Mouse (Mus musculus): Measurements from ENCODE around the gene Agpat3. TPM values are rescaled to one million over a fixed set of nuclear protein-coding genes. Genes with fewer than 3 reads are reported as not detected.

The Agpat3 gene
- polyA plus RNA-seq, 1 experiment from 2014 or later = 48.7 TPM

DNA sequence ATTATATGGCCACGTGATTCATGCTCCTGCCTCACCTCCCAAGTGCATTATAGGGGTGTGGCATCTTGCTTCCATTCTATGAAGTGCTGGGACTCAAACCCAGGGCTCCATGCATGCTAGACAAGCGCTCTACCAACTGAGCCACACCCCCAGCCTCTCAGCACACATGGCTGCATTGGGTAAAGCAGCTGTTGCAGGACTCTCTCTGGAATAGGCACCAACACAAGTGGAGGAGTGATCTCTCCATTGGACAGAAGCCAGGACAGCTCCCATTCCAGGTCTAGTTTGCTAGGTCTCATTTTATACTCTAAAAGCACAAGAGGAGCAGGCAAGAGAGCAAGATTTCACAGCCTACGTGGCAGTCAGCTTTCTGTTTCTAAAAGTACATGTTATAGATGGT, 31.3 kb upstream of the Agpat3 start:
- no peak overlapping the region for H3K4me3 ChIP-seq (replicated peaks)
- no peak overlapping the region for H3K4me2 ChIP-seq
- no peak overlapping the region for H3K27ac ChIP-seq
- no peaks in the 10 kb centered on the region for H3K9me3 ChIP-seq
- no peaks in the 10 kb centered on the region for H3K36me3 ChIP-seq
- ATAC-seq (ENCODE audit: insufficient number of reproducible peaks, insufficient read depth, low FRiP score, low TSS enrichment, low read depth) = no peak
- H3K4me1 ChIP-seq (replicated peaks) = no peaks in the 10 kb centered on the region
- peaks cover under 1% of the 10 kb centered on the region; the same call in 1 of the 2 replicates for H3K27me3 ChIP-seq
- WGBS = 73% methylated on average over 3 of the region's 3 CpGs
- H3K9ac ChIP-seq (replicated peaks) = no peak overlapping the region

DNA sequence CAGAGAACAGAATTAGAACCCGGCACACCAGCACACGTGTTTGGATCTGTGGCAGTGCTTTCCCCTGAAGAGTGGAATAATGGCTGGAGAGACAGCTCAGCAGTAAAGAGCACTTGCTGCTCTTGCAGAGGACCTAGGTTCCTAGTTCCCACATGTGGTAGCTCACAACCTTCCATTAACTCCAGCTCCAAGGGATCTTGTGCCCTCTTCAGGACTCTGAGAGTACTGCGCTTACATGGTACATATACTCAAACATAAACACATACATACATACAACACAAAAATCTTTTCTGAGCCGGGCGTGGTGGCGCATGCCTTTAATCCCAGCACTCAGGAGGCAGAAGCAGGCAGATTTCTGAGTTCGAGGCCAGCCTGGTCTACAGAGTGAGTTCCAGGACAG, 26.2 kb upstream of the Agpat3 start:
- Histone ChIP-seq H3K27ac (no peak overlapping the region), H3K4me2 (no peak overlapping the region), H3K4me1 (replicated peaks) (no peaks in the 10 kb centered on the region), H3K4me3 (replicated peaks) (no peak overlapping the region), H3K27me3 (0 out of 2 replicates have a peak, but pooled peaks cover 4% of the 10 kb centered on the region), H3K9ac (replicated peaks) (no peak overlapping the region), H3K9me3 (peaks cover 3% of the 10 kb centered on the region; the same call in 1 of the 2 replicates), H3K36me3 (no peaks in the 10 kb centered on the region)
- WGBS = 97% methylated on average over 7 of the region's 7 CpGs
- ATAC-seq (ENCODE audit: insufficient number of reproducible peaks, insufficient read depth, low FRiP score, low TSS enrichment, low read depth) = no peak

DNA sequence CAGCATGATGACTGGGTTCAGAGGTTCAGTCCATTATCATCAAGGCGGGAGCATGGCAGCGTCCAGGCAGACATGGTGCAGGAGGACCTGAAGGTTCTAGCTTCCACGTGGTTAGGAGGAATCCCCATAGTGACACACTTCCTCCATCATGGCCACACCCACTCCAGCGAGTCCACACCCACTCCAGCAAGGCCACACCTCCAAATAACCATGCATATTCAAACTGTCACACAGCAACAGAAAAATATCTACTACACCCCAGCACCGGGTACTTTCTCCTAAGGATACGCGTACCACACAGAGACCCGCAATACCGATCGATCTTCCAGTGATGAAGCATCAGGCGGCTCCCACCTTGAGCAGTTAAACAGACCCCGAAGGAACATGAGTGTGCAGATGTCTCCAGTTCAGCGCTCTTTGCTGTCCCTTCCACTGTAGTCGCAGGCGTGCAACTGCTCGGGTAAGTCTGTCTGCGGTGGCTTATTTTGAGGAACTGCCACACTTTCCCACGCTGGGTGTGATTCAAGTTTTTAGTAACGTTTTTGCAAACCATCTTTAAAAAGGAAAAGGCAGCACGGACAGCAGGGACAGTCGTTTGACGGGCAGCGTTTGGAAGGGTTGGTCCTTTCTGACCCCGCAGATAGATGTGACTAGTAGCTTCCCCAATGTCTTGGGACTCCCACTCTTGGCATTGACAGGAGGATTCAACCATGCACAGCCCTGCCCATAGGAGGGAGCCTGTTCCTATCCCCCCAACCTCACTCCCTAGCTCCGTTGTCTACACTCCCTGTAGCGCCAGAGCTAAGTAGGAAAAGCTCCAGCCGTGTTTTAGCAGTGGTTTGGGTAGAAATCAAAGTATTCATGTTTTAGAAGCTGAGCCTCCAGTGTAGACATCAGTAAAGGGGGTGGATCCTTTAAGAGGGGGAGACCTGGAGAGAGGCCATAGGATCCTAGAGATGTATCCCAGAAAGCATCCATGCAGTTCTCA, 20.7 kb upstream of the Agpat3 start:
- ATAC-seq (ENCODE audit: insufficient number of reproducible peaks, insufficient read depth, low FRiP score, low TSS enrichment, low read depth) = no peak
- WGBS = 65% methylated on average over 27 of the region's 27 CpGs

DNA sequence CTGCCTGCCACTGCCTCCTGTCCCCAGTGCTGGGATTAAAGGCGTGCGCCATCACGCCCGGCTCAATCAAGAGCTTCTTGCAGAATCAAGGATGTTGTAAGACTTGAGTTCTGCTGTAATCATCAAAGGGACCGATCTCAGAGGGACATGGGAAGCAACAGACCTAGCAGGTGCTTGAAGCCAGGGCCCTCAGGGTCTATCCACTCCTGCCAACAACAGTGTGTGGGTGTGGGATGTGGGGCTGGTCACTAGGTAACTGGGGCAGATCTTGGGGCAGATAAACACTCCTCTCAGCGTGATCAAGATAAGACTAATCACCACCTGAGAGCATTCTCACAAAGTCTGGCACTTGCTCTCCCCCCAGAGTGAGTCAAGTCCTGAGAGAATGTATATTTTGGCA, 19.5 kb upstream of the Agpat3 start:
- Histone ChIP-seq H3K4me1 (replicated peaks) (no peaks in the 10 kb centered on the region), H3K27me3 (0 out of 2 replicates have a peak, but pooled peaks cover 4% of the 10 kb centered on the region), H3K9me3 (no peaks in the 10 kb centered on the region), H3K4me3 (replicated peaks) (no peak overlapping the region), H3K36me3 (no peaks in the 10 kb centered on the region), H3K27ac (no peak overlapping the region), H3K9ac (replicated peaks) (no peak overlapping the region), H3K4me2 (no peak overlapping the region)
- no peak for ATAC-seq (ENCODE audit: insufficient number of reproducible peaks, insufficient read depth, low FRiP score, low TSS enrichment, low read depth)
- WGBS = 81% methylated on average over 6 of the region's 6 CpGs

More for the DNA sequence above, 20.7 kb upstream of the Agpat3 start:
- Histone ChIP-seq H3K27me3 (0 out of 2 replicates have a peak, but pooled peaks cover 4% of the 10 kb centered on the region), H3K9me3 (no peaks in the 10 kb centered on the region), H3K27ac (no peak overlapping the region), H3K4me3 (replicated peaks) (no peak overlapping the region), H3K4me1 (replicated peaks) (no peaks in the 10 kb centered on the region), H3K9ac (replicated peaks) (no peak overlapping the region), H3K4me2 (no peak overlapping the region), H3K36me3 (no peaks in the 10 kb centered on the region)

DNA sequence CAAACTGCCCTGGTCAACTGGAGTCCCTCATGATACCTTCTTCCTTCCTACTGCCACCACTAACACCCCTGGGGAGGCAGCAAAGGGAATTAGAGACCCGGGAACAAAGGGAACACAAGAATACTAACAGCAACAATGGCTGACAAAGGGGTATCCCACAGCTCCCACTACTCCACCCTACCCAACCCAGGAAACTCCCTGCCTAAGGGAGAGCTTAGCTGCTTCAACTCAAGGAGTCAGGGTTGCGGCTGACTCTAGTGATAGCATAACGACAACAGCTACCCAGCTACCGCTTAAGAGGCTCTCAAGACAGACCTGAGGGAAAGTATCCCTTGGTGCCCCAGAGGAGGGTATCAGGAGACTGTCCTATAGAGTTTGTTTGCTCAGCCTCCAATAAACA, 15.3 kb upstream of the Agpat3 start:
- H3K36me3 ChIP-seq = no peaks in the 10 kb centered on the region
- ATAC-seq (ENCODE audit: insufficient number of reproducible peaks, insufficient read depth, low FRiP score, low TSS enrichment, low read depth) = no peak
- H3K4me2 ChIP-seq = no peak overlapping the region
- WGBS = 73% methylated on average over 4 of the region's 4 CpGs
- no peak overlapping the region for H3K4me3 ChIP-seq (replicated peaks)
- H3K9me3 ChIP-seq = no peaks in the 10 kb centered on the region
- no peaks in the 10 kb centered on the region for H3K27me3 ChIP-seq
- no peak overlapping the region for H3K9ac ChIP-seq (replicated peaks)
- H3K4me1 ChIP-seq (replicated peaks) = peaks cover 3% of the 10 kb centered on the region; the same call in 1 of the 2 replicates
- H3K27ac ChIP-seq = no peak overlapping the region

DNA sequence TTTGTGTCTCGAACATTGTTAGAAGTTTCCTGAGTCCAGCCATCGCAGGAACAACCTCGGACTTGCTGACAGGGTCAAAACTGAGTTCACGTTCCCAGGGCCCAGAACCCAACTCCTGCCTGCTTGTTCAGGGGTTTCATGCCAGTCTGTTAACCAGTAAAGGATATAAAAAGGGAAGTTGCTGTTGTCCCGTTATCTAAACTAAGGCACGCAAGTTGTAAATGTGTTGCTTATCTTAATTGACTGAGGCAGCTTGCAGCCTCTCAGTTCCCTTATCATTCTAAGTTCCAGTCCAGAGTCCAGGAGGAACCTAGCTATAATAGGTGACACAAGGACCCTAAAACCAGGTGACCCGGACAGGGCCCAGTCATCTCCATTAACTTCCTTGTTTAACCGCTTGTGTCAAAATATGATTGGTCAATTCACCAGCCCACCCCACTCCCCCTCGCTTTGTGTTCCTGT, 14.6 kb upstream of the Agpat3 start:
- no peak overlapping the region for H3K4me3 ChIP-seq (replicated peaks)
- 52% methylated on average over 9 of the region's 9 CpGs for WGBS
- no peaks in the 10 kb centered on the region for H3K36me3 ChIP-seq
- H3K9ac ChIP-seq (replicated peaks) = no peak overlapping the region
- H3K4me2 ChIP-seq = no peak overlapping the region
- H3K27ac ChIP-seq = no peak overlapping the region
- no peaks in the 10 kb centered on the region for H3K27me3 ChIP-seq
- H3K9me3 ChIP-seq = no peaks in the 10 kb centered on the region
- ATAC-seq (ENCODE audit: insufficient number of reproducible peaks, insufficient read depth, low FRiP score, low TSS enrichment, low read depth) = no peak
- peaks cover 3% of the 10 kb centered on the region; the same call in 1 of the 2 replicates for H3K4me1 ChIP-seq (replicated peaks)

DNA sequence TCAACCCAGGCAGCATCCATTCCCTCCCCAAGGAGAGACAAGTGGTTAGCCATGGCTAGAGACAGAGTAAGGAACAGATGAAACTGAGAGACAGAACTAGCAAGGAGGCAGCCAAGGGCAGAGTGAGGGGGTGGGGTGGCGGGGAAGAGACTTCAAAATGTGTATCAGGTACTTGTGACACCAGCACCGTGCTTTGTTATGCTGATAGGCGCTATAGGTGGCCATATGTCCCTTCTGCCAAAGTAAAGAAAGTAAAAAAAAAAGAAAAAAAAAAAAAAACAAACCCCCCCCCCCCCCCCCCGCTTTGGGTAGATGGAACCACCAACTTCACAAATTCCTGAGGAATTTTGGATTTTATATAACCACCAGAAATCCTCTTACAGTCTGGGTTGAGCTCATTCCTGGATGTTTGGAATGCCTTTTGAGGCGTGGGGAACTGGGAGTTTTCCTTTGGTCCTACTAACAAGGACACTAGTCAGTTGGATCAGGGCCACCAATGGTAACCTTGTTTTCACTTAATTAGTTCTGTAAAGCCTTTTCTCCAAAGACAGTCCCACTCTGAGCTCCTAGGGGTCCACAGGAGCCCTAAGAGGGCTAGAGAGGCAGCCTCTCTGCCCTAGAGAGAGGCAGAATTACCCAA, 14.0 kb upstream of the Agpat3 start:
- no peak overlapping the region for H3K27ac ChIP-seq
- H3K4me3 ChIP-seq (replicated peaks) = no peak overlapping the region
- H3K36me3 ChIP-seq = no peaks in the 10 kb centered on the region
- WGBS = 43% methylated on average over 5 of the region's 5 CpGs
- H3K4me1 ChIP-seq (replicated peaks) = peaks cover 3% of the 10 kb centered on the region; the same call in 1 of the 2 replicates
- H3K27me3 ChIP-seq = no peaks in the 10 kb centered on the region
- H3K9me3 ChIP-seq = no peaks in the 10 kb centered on the region
- H3K4me2 ChIP-seq = no peak overlapping the region
- no peak for ATAC-seq (ENCODE audit: insufficient number of reproducible peaks, insufficient read depth, low FRiP score, low TSS enrichment, low read depth)
- H3K9ac ChIP-seq (replicated peaks) = no peak overlapping the region

DNA sequence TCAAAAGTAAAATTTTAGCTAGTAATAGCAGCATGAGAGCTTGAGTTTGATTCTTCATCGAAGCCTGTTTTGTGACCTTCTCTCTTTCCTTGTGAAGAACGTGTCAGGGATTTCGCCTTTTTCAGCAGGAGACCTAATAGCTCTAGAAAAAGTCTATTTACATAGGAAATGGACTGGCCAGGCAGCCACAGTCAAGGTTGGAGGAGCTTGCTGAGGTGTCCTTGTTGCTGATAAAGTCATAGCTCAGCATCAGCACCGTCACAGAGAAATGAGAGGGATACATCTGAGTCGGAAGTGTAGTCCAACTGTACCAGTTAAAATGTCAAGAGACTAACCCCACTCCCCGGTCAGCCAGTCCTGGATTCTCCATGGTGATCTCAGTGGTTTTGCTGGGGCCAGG, 13.3 kb upstream of the Agpat3 start:
- 84% methylated on average over 6 of the region's 6 CpGs for WGBS

DNA sequence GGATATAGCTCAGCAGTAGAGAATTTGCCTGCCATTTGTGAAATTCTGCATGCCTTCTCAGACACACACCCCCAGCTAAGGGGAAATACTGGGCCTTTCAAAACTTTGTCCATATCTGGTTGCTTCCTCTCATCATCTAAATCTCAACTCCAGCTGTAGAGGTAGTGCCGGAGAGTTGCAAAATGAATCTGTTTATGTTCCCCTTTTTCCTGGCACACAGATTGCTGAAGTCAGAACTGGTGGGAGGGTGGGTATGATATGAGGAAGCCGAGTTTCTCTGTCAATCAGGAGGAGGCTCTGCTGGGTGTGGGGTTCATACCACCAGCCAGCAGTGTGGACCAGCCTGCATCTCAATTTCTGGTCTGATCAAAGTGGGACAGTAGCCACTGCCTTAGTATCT, 11.8 kb upstream of the Agpat3 start:
- Histone ChIP-seq H3K4me1 (replicated peaks) (peaks cover 6% of the 10 kb centered on the region), H3K36me3 (no peaks in the 10 kb centered on the region), H3K4me2 (no peak overlapping the region), H3K4me3 (replicated peaks) (no peak overlapping the region), H3K9ac (replicated peaks) (no peak overlapping the region), H3K9me3 (no peaks in the 10 kb centered on the region), H3K27me3 (no peaks in the 10 kb centered on the region), H3K27ac (no peak overlapping the region)
- no peak for ATAC-seq (ENCODE audit: insufficient number of reproducible peaks, insufficient read depth, low FRiP score, low TSS enrichment, low read depth)
- 75% methylated on average over 2 of the region's 2 CpGs for WGBS

More for the DNA sequence above, 13.3 kb upstream of the Agpat3 start:
- Histone ChIP-seq H3K9me3 (no peaks in the 10 kb centered on the region), H3K9ac (replicated peaks) (no peak overlapping the region), H3K27me3 (no peaks in the 10 kb centered on the region), H3K27ac (no peak overlapping the region), H3K4me1 (replicated peaks) (peaks cover 3% of the 10 kb centered on the region), H3K4me3 (replicated peaks) (no peak overlapping the region), H3K36me3 (no peaks in the 10 kb centered on the region), H3K4me2 (no peak overlapping the region)
- no peak for ATAC-seq (ENCODE audit: insufficient number of reproducible peaks, insufficient read depth, low FRiP score, low TSS enrichment, low read depth)

DNA sequence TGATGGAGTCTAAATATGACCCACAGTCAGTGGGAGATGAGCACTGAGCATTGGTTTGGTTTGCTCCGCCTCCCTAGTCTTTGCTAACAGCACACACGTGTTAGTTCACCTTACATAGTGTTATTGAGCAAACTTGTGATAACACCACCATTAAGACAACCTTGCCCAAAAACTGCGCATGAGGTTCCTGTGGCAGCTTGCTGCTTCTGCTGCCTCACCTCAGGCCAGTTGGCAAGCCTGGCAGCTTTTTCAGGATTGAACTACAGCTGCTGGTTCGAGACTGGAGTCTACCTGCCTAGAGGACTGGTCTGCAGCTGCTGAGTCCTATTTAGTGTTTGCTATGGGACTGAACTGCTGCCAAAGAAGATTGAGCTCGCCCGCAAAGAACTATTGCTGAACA, 11.1 kb upstream of the Agpat3 start:
- Histone ChIP-seq H3K9ac (replicated peaks) (no peak overlapping the region), H3K4me3 (replicated peaks) (no peak overlapping the region), H3K9me3 (no peaks in the 10 kb centered on the region), H3K4me2 (no peak overlapping the region), H3K4me1 (replicated peaks) (peaks cover 6% of the 10 kb centered on the region), H3K36me3 (no peaks in the 10 kb centered on the region), H3K27ac (no peak overlapping the region), H3K27me3 (no peaks in the 10 kb centered on the region)
- 92% methylated on average over 6 of the region's 6 CpGs for WGBS
- no peak for ATAC-seq (ENCODE audit: insufficient number of reproducible peaks, insufficient read depth, low FRiP score, low TSS enrichment, low read depth)

DNA sequence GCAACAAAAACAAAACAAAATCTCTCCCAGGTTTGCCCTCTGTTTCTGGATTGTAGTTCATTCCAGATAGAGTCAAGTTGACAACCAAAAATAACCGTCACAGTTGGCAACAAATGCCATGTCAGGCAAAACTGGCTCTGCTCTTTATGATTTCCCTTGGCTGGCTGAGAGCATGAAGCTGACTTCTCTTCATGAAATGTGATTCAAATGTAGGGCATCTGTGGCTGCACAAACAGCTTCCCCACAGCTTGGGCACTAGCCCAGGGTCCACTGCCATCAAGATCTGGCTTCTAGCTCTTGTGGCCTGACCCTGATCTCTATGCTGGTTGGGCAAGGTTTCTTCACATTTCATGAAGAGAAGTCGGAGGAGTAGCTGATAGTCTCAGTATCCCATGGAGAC, 9.7 kb upstream of the Agpat3 start:
- H3K4me1 ChIP-seq (replicated peaks) = peaks cover 6% of the 10 kb centered on the region
- 90% methylated on average over 2 of the region's 2 CpGs for WGBS
- H3K9ac ChIP-seq (replicated peaks) = no peak overlapping the region
- no peaks in the 10 kb centered on the region for H3K36me3 ChIP-seq
- H3K9me3 ChIP-seq = no peaks in the 10 kb centered on the region; the same call in 1 of the 2 replicates
- H3K27ac ChIP-seq = no peak overlapping the region
- no peak for ATAC-seq (ENCODE audit: insufficient number of reproducible peaks, insufficient read depth, low FRiP score, low TSS enrichment, low read depth)
- no peak overlapping the region for H3K4me2 ChIP-seq
- no peaks in the 10 kb centered on the region for H3K27me3 ChIP-seq
- no peak overlapping the region for H3K4me3 ChIP-seq (replicated peaks)

Data from limb, embryonic 12.5 days (tissue).